Mouse (Mus musculus) adipocyte (in vitro differentiated cells): ENCODE measurements around the gene Acsm4.

Source experiments
- DNase-seq: peaks from one replicate; pipeline ENCODE4 v3.0.0-alpha.2; 2016; ENCODE audit warnings: low spot score

The Acsm4 gene

DNA sequence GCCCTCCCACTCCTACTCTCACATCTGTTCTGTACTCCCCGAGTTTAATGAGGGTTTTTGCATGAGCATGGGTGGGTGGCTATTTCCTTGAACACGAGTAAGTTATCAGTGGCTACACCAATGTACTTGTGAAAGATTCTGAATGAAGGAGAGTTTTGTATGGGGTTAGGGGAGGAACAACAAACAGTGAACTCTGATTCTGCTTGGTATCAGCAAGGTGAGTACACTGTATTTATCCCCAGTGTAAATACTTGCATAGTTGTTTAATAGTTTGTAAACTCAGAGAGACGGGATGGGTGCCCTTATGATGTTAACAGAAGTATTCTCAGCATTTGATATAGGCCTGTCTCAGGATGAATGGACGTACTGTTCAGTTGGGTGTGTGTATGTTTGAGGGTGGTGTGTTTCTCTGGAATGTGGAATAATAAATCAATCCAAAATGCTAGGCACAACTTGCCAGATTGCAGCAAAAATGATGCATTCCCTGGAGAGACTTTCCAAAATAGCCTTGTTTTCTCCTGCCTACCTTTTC is 72.4 kb downstream of the Acsm4 start:
- no peak for DNase-seq
